Mouse (Mus musculus) small intestine, adult 2 months (tissue): ENCODE data around the gene Prkaa2. TPM values are rescaled to one million over a fixed set of nuclear protein-coding genes. Genes with fewer than 3 reads are reported as not detected.
A peak's percentile ranks its signal among the peaks of the same experiment; 100 is the strongest.

Experiments
- H3K27ac ChIP-seq: fragments of 200-500 bp; 2 replicates; pipeline ENCODE4 v1.5.1; 2012; ENCODE audit warnings: low read depth, low read length, control low read depth, inconsistent platforms; ENCODE audit not compliant: insufficient read depth
- H3K27me3 ChIP-seq: fragments of 200-500 bp; 2 replicates; pipeline ENCODE4 v1.6.1; 2012; ENCODE audit warnings: mild to moderate bottlenecking, moderate library complexity, low read length, inconsistent platforms; ENCODE audit not compliant: control insufficient read depth, insufficient read depth
- H3K36me3 ChIP-seq: fragments of 200-500 bp; 2 replicates; pipeline ENCODE4 v1.6.1; 2012; ENCODE audit warnings: mild to moderate bottlenecking, low read length, control low read depth, inconsistent platforms; ENCODE audit not compliant: control insufficient read depth, insufficient read depth
- H3K4me1 ChIP-seq: fragments of 200-500 bp; 2 replicates; pipeline ENCODE4 v1.6.1; 2012; ENCODE audit warnings: low read length, inconsistent platforms, mixed read lengths; ENCODE audit not compliant: control insufficient read depth, insufficient read depth, insufficient read length
- H3K4me3 ChIP-seq: fragments of 200-500 bp; 2 replicates; pipeline ENCODE4 v1.5.1; 2012; ENCODE audit warnings: low read depth, mild to moderate bottlenecking, control low read depth, inconsistent platforms, low read length, moderate library complexity
- CTCF ChIP-seq: fragments of 200-500 bp; IDR thresholded peaks from 2 replicates; pipeline ENCODE4 v1.5.1; 2012; ENCODE audit warnings: low read depth, mild to moderate bottlenecking, control low read depth, inconsistent platforms, low read length, moderate library complexity, mixed read lengths; ENCODE audit not compliant: insufficient replicate concordance, insufficient read length; ENCODE audit errors: extremely low read depth
- POLR2A ChIP-seq: fragments of 200-500 bp; IDR thresholded peaks from 2 replicates; pipeline ENCODE4 v1.6.1; 2012; ENCODE audit warnings: low read depth, mild to moderate bottlenecking, control low read depth, inconsistent platforms, low read length, moderate library complexity
- WGBS: fragments of 180-500 bp; shearing (Covaris S2); methylation state at CpG from one replicate; pipeline ENCODE4 v1.1.7; 2018; 5-methylcytosine and 5-hydroxymethylcytosine counted together
- polyA plus RNA-seq: library from polyadenylated mRNA; depleted of rRNA; stranded (reverse); fragments of >200 nt; gene quantifications from 2 replicates; pipeline ENCODE4 v1.2.3, GENCODE M21; 2012

Prkaa2 gene
- polyA plus RNA-seq, 1 experiment: 1.2 TPM

DNA sequence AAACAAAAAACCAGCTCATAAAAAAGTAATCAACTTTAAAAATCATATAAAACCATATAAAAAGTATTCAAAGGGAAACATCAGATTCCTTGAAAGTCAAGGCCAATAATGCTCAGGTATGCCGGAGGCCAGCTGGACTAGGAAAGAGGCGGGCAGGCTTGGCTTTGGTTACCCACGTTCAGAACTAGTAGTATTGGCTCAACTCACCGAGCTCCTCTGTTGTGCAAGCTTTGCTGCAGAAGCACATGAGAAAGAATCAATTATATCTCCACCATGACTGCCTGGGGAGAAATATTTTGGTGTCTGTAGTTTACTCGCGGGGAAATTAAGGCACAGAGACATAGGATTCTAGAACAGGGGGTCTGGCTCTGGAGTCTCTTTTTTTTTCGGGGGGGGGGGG is 46.6 kb upstream of the Prkaa2 start:
- no peak overlapping the region for H3K27ac ChIP-seq
- H3K36me3 ChIP-seq: no peaks in the 10 kb centered on the region
- WGBS: 66% methylated on average over 7 of the region's 7 CpGs
- no peaks in the 10 kb centered on the region for H3K4me1 ChIP-seq
- H3K27me3 ChIP-seq: no peaks in the 10 kb centered on the region
- TF ChIP-seq CTCF: no peak
- no peak for TF ChIP-seq POLR2A
- no peak overlapping the region for H3K4me3 ChIP-seq

DNA sequence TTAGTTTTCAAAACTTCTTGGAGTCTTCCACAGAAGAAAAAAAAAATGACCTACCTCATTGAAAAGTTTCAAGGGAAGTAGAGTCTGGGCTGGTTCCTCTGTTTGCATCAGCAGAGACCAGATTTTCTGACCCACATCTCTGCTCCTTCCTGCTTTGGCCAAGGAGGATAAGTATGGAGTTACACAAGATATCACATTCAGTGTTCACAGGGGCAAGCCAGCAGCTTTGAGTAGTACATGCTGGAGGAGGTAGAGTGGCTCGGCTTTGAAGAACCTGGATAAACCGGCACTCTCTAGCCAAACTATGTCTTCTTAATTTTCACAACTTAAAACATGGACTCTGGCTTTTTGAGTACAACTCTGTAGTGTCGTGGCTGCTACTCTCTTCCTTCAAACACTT is 43.5 kb upstream of the Prkaa2 start:
- WGBS: 82% methylated on average over 3 of the region's 3 CpGs
- H3K4me3 ChIP-seq: no peak overlapping the region
- no peaks in the 10 kb centered on the region for H3K27me3 ChIP-seq
- H3K4me1 ChIP-seq: no peaks in the 10 kb centered on the region
- no peak overlapping the region for H3K27ac ChIP-seq
- no peak for TF ChIP-seq POLR2A
- TF ChIP-seq CTCF: no peak
- no peaks in the 10 kb centered on the region for H3K36me3 ChIP-seq

DNA sequence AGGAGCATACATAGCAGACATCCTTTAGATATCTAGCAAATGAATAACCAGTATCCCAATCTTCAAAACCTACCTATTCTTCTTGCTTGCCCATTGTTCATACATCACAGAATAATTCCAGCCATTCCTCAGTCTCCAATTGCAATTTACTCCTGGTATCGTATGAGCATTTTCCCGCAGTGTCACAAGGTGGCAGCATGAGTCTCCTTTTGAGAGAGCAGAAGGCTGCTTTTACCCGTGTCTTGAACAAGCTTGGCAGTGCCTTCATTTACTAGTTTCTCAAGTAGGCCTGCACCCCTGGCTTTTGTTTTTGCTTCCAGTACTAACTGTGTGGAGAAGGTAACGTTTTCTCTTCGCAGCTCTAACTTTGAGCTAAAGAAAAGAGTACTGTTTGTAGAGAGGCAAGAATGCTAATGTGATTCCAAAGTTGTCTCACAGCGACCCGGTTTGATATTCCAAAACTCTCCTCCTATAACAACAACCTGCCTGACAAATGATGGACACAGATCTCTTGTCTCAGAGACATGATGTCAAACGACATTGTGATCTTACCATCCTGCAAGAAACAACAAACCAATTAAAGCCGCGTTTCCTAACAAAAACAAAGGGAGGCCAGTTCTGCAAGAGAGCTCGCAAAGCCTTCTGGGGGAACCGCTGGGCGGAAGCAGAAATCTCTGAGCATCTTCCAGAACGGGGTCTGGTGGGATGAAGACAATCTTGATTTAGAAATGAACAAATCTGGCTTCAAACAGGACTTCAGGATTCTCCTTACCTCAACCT is 42.4 kb upstream of the Prkaa2 start:
- 52% methylated on average over 14 of the region's 14 CpGs for WGBS
- TF ChIP-seq CTCF (peak; percentile 29; the same call in 1 of the 2 replicates), POLR2A (no peak)
- Histone ChIP-seq H3K27ac (no peak overlapping the region), H3K36me3 (no peaks in the 10 kb centered on the region), H3K27me3 (no peaks in the 10 kb centered on the region), H3K4me3 (no peak overlapping the region), H3K4me1 (no peaks in the 10 kb centered on the region)

DNA sequence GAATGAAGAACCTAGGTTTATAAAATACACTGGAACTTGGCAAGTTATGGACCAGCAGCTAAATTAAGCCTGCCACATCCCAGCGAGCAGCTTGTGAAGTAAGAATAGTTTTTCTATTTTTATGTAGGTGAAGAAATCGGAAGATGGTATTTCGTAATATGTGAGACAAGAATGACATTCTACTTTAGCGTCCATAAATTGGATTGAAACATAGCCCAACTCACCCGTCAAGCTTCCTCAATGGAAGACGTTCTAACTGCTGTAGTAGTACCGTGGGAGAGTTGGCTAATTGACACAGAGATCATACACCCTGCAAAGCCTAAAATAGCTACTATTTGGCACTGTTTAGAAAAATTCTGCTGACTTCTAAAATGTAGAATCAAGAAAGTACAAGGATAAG is 39.8 kb upstream of the Prkaa2 start:
- Histone ChIP-seq H3K27me3 (no peaks in the 10 kb centered on the region), H3K36me3 (no peaks in the 10 kb centered on the region), H3K27ac (no peak overlapping the region), H3K4me3 (no peak overlapping the region), H3K4me1 (no peaks in the 10 kb centered on the region)
- TF ChIP-seq POLR2A (no peak), CTCF (no peak)
- WGBS: 61% methylated on average over 7 of the region's 7 CpGs

DNA sequence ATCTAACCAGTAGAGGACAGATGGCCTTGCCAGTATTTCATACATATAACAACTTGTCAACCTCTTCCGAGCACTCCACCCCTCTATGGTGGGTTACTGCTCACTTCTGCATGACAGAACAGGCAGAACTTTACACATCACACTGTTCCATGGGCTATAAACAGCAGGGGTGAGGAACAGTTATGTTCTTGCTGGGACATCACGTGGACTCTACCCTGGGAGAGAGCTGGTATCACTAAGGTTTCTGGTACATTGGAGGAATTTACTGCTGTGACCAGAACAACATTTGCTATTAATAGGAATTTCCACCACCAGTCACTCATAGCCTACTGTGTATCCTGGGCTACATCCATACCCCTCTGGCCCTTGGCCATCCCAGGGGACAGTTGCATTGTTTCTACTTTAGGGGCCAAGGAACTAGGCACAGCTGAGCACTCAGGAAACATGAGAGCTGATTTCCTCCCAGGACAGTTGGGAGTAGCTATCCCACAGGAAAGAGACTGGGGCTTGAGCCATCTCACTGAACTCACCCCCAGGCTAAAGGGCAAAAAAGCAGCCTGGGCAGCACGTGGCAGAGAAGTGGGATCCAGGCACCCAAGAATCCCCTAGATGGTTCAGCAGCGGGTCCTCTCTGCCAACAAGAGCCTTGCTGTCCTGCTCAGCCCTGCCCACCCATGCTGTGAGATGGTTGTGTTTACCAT is 23.8 kb upstream of the Prkaa2 start:
- no peak overlapping the region for H3K27ac ChIP-seq
- H3K36me3 ChIP-seq: no peaks in the 10 kb centered on the region
- 79% methylated on average over 4 of the region's 4 CpGs for WGBS
- no peaks in the 10 kb centered on the region for H3K27me3 ChIP-seq
- TF ChIP-seq POLR2A: no peak
- TF ChIP-seq CTCF: no peak
- no peaks in the 10 kb centered on the region for H3K4me1 ChIP-seq
- no peak overlapping the region for H3K4me3 ChIP-seq

DNA sequence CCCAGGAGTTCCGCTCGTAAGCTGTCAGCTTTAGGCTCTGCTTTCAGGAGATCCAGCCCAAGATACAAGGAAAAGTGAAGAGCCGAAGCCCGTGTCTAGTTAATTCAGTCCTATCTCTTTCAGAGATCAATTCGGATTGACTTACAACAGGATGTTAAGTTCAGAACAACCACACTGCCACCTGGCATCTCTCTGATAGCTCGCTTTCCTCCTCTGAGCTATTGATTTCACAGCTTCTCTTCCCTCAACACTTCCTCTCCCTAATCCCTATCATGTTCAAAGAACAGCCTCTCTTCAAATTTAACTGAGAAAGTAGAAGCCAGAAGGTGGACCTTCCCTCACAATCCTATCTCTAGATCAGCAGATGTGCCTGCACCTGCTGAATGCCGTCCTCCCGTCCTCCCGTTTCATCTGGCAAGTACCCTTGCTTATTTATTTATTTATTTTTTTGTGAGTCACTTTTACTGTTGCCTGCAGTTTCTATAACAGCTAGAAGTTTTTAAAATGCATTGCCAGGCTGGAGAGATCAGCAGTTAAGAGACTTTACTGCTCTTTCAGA is 22.1 kb upstream of the Prkaa2 start:
- no peaks in the 10 kb centered on the region for H3K4me1 ChIP-seq
- 53% methylated on average over 9 of the region's 9 CpGs for WGBS
- H3K27me3 ChIP-seq: no peaks in the 10 kb centered on the region
- no peaks in the 10 kb centered on the region for H3K36me3 ChIP-seq
- no peak for TF ChIP-seq POLR2A
- no peak for TF ChIP-seq CTCF
- H3K27ac ChIP-seq: no peak overlapping the region
- no peak overlapping the region for H3K4me3 ChIP-seq

DNA sequence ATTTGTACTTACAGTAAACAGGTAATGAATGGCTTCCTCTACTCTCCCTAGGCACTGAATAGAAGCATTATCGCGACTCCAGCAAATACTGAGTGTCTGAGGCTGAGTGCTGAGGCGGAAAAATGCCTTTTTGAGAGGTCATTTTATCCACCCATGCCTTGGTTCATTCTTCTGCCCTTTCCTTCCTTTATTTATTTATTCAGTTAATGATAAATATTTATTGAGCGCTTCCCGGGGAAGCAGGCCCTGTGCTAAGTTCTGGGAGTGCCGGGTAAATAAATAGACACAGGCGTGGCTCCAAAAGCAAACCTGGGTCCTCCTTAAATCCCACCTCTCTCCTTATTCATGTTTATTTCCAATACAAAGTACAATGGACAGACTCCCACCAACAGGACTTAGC is 19.5 kb upstream of the Prkaa2 start:
- WGBS: 32% methylated on average over 7 of the region's 7 CpGs
- TF ChIP-seq POLR2A (no peak), CTCF (no peak)
- Histone ChIP-seq H3K36me3 (no peaks in the 10 kb centered on the region), H3K27me3 (no peaks in the 10 kb centered on the region), H3K27ac (no peak overlapping the region), H3K4me3 (no peak overlapping the region), H3K4me1 (no peaks in the 10 kb centered on the region)

DNA sequence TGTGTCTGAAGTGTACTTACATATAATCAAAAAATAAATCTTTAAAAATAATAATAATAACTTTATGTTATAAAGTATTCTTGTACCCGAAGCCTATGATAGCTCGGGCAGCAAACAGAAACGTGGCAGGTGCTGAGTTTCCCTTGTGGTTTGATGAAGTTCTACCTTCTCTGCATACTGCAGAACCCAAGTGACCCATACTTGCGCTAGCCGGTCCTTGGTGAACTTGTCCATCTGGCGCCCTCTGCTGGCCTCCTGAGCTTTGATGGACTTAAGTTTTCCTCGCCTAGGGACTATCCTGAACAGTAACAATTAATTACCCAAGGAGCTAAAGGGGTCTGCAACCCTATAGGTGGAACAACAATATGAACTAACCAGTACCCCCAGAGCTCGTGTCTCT is 12.7 kb upstream of the Prkaa2 start:
- TF ChIP-seq CTCF (peak; percentile 76; the same call in 1 of the 2 replicates), POLR2A (no peak)
- H3K36me3 ChIP-seq: no peaks in the 10 kb centered on the region
- H3K4me3 ChIP-seq: no peak overlapping the region
- no peaks in the 10 kb centered on the region for H3K27me3 ChIP-seq
- no peak overlapping the region for H3K27ac ChIP-seq
- 23% methylated on average over 8 of the region's 8 CpGs for WGBS
- H3K4me1 ChIP-seq: no peaks in the 10 kb centered on the region
